Mouse (Mus musculus) kidney, postnatal 36 days (tissue): Measurements from ENCODE around the gene Mutyh.
A peak's percentile ranks its signal among the peaks of the same experiment; 100 is the strongest.
"Not testable (repeated sequence)": the region's sequence is repeated elsewhere in the genome, so short reads cannot be mapped to it uniquely, and the experiment has no call there.

Experiments
- DNase-seq, 2 experiments: peaks; one replicate each; pipeline ENCODE4 v3.0.0; 2021 to 2022; ENCODE audit warnings: mixed read lengths in 2 of 2

Mutyh gene

DNA sequence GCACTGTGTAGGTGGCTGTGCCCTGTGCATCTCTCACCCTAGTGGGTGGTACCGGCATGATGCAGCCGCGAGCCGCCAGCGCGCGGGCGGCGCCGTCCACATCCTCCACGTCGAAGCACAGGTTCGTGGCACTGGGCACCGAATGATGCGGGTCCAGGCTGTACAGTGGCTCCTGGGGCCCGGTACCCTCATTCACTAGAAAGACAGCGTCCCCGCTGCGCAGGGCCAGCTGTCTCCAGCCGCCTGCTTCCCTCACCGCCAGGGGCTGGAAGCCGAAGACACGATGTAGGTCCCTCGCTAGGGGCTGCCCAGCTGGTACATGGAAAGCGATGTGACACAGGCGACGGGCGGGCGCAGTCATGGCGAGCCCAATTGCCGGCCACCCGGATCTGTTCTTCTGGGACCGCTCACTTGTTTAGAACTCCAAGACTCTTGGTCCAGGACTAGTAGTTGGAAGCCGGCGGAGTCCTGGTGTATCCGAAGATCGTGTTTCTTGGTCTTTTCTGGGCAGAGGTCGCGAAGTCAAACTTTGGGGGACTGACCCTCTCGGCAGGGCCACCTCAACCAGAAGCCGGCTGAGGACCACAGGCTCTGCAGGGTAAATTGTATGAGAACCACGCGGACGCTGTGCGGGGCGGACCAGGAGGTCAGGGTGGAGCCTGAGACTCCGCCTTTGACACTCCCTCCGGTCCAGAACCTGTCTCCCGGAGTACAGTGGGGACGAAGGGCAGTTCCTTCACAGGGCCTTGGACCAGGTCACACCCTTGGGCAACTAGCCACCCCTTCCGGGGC lies 13.6 kb downstream of the Mutyh start:
- peak; percentile 94 to 96 for DNase-seq

DNA sequence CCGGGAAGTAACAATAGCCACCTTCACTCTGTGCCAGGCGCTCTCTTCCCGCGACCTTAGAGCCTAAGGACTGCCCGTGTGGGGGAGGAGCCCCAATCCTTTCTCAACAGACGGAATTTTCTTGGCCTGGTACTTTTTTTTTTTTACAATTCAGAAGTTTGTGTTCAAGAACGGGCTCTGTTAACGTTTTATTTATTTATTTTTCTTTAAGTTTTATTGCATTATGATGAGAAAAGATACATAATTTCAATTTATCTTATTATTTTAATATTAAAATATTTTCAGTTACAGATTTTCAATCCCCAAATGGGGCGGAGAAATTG lies 14.1 kb downstream of the Mutyh start, which contains the start of gene Hpdl:
Gene Hpdl, minus strand, starts transcription at position 14 of the 323 bp plus-strand sequence.
- DNase-seq, result no peak

DNA sequence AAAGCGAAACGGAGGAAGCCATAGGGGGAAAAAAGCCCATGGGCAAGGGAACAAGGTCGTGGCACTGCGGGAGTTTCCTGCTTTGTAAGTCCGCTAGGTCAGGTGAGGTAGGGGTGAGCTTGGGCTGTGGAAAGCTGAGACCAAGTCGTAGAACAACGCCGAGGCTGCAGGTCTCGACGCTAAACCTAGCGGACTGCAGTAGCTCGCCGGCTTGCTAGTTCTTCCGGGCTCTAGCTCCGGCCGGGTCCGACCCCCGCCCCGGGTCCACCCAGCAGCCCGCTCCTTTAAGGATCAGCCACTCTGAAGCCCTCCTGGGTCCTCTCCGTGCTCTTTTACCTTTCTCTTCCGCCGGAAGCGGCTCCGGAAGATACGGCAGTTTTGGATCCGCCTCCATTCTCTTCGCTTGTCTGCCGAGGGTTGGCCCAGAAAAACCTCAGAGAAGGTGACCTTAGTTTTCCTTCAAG lies 17.1 kb downstream of the Mutyh start:
- DNase-seq, result peak; percentile 85 to 86

DNA sequence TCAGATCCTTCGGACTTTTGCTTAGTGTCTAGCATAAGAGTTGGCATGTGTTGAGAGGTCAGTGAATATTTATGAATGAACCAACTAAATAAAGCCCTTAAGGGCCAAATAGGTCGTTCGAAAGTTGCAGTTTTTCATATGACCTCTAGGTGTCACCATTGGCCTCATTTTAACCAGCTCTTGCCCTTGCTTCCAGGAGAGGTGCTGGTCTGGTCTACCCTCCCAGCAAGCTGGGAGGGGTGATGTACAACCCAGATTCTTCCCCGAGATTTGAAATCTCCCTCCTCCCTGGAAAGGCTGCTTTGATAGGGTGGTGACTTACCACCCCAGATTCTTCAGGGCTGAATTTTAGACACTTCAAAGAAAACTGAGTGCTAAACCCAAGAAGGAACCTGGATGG lies 20.3 kb downstream of the Mutyh start:
- peak; percentile 36 to 61 for DNase-seq

DNA sequence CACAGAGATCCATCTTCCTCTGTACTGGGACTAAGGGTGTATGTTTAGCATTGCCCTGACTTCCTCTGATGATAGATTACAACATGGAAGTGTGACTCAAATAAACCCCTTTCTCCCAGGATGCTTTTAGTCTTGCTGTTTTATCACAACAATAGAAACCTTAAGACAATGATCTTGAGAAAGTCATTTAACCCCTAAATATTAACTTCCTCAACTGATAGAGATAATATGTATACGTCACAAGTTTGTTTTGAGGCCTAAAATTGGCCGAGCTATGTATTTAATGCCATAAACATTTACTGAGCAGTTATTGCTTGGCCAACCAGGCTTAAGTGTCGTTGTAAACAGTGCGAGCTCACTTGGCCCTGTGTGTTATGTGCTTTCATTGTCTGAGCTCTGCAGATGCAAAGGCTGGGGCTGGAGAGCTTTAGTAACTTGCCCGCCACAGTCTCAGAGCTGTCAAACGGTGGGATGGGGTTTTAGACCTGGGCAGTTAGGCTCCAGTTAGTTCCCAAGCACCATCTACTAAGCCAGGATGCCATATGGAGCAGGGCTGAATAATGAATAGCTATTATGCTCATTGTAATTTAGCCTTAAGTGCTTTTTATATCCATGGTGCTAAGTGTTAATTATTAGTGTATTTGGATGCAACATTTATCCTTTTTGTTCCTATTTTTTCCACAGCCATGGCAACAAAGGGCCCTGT lies 22.0 kb downstream of the Mutyh start:
- no peak for DNase-seq

DNA sequence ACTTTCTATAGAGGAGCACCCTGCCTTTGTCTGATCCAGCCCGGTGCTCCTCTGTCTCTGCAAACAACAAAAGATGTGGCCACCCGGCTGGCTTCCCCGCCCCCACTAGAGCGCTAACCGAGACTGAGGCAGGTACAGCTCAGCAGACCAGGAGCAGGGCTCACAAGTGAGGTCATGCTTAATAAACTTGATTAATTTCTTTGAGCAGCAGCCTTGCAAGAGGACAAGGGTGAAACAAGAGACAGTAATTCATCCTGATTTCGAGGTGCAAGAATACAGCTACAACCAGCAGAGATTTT lies 22.5 kb downstream of the Mutyh start:
- DNase-seq, result peak in 1 of 2 experiments; percentile 44

DNA sequence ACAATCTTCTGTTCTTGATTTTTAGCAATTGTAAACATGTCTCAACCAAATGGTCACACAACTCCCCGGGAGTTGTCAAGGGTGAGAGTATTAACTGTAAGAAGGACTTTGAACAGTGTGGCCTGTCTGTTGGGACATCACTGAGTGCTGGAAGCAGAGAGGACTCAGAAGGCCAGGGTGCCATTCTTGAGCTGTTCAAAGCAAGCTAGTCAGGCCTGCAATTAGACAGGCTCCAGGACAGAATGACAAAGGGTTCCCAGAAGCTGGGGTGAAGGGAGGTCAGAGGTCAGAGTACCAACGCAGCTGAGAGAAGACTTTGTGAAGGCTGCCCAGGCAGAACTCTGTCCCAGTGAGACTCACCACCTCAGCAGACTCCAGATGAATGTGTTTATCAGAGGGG lies 31.5 kb downstream of the Mutyh start:
- DNase-seq, result peak; percentile 62 to 65

DNA sequence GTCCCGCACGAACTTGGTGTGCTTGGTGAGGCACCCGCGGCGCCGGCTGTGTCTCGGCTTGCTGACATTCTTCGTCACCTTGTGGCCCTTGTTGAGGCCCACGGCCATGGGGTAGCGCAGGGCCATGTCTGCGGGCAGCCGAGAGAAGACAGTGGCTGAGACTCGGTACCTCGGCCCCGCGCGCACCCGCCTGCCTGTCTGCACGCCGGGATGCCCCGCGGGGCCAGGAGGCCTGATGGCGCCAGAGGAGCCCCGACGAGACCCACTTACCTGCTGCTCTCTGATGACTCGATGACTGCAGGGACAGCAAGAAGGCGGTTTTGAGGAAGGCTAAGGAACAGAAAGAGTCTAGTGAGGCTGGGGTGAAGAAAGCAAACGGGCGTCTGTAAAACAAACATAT lies 32.6 kb downstream of the Mutyh start:
- DNase-seq, result not testable (repeated sequence)

DNA sequence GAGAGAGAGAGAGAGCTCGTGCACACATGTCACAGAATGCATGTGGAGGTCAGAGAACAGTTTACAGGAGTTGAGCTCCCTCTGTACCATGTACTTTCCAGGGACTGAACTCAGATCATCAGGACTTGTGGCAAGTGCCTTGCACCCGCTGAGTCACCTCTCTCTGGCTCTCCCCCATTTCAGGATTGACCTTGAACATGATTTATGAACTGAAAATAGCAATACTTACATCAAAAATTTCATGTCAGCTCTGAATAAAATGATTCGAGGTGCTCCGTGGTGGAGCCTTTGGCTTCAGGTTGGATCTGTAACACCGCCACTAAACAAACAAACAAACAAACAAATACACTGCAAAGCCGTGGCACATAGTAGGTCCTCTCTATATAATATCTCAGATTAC lies 33.3 kb downstream of the Mutyh start:
- DNase-seq, result no peak

DNA sequence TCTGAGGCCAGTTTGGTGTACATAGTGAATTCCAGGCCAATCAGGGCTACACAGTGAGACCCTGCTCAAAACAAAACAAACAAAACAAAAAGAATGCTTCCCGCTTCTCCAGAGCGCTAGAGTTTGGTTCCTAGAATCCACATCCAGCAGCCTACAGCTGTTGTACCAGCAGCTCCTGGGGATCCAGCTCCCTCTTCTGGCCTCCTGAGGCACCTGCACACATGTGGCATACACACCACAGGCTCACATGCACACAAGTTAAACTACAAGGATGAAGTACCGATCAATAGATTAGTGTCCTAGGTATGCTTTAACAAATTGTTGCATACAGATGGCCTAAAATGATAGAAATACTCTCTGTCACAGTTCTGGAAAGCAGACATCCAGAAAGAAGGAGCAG lies 36.8 kb downstream of the Mutyh start:
- no peak for DNase-seq

DNA sequence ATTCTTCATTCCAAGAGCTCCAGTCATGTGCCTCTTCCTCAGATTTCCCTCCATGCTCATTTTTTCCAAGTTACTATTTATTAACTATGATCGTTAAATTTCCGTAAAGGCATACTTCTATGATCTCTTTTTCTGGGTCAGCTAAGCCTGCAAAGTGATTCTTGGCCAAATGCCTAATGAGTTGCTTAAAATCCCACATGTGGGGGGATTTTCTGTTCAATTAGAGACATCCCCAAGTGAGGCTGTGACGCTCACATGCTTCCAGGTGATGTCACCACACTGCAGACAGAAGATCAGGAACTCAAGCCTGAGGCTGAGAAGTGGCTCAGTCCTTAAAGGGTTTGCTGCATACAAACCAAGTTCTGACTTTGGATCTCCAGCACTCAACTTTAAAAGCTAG lies 42.4 kb downstream of the Mutyh start:
- DNase-seq, result no peak

DNA sequence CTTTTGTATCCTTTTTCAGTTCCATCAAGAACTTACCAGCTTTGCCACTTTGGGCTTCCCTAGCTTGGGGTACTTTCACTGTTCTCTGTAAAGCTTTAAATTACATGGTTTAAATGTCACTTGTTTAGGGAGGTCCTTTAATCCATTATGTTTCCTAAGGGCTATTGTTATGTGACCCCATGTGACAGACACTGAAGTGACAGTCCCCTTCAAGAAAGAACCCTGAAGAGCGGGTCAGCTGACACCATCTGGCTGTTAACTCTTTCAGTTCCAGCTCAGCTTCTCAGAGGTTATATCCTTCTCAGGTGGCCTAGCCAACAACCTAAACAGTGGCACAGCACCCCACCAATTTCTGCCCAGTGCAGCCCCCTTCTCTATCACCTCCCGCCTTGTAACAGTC lies 46.8 kb downstream of the Mutyh start:
- DNase-seq, result no peak

DNA sequence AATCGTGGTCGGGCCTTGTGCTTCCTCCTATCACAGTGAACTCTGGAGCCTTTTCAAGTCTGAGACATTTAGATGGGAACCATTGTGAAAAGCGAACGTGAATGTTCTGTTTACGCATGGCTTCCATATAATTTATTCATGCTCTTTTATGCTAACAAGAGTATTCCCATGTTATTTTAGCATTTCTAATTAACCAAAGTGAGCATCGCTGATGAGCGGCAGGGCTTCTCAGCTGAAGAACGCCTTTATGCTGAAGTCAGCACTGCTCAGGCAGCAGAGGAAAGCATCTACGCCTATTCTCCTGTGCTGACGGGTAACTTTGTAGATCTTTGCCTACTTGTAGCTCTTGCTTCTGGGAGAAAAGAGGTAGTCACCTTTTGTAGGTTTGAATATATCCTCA lies 49.7 kb downstream of the Mutyh start:
- DNase-seq, result no peak

DNA sequence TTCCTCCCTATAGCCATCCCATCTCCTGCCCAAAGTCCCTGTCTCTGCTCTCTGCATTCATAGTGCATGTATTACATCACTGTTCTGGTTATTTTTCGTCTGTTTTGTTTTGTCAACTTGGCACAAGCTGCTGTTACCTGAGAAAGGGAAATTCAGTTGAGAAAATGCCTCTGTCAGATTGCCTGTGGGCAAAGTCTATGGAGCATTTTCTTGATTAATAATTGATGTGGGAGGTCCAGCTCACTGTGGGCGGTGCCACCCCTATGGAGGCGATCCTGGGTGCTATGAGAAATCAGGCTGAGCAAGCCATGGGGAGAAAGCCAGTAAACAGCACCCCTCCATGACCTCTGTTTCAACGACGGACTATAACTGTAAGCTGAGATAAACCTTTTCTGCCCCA lies 52.2 kb downstream of the Mutyh start:
- peak; percentile 74 to 84 for DNase-seq

DNA sequence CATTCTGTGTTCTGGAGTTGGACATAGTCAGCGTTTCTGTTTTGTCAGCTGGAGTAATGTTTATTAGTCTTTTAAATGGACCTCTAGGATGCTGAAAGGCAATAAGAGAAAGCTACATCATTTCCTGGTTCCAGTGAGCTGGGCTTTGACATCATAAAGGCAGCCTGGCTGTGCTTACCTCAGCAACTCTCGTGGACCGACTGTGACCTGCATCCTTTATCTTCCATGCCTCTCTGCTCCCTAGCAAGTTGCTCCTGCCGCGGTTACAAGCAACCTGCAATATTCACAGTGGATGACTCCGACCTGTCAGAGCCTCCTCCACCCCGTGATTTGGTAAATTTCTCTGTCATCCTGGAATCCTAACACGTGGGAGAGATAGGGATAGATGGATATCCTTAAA lies 54.5 kb downstream of the Mutyh start:
- no peak for DNase-seq
